Mouse (Mus musculus): ENCODE measurements around the gene Reps1. TPM values are rescaled to one million over a fixed set of nuclear protein-coding genes. Genes with fewer than 3 reads are reported as not detected.

Reps1 gene
- total RNA-seq, 2 experiments from 2014 or later = 65.3 to 73.0 TPM

GRCm38 (mm10) chr10:18034408-18034807 is 21.3 kb upstream of the Reps1 start:
- intact Hi-C loops (cut with DNase I) = no loop called here
- Histone ChIP-seq H3K4me3 (no peak overlapping the region), H3K27ac (no peak overlapping the region)
- DNase-seq (ENCODE audit: extremely low spot score in 1 of 2, low spot score in 2 of 2) = no peak
- no peak for TF ChIP-seq CTCF (IDR thresholded peaks at IDR 0.05)

GRCm38 (mm10) chr10:18036849-18037248 is 18.8 kb upstream of the Reps1 start:
- no peak for DNase-seq (ENCODE audit: extremely low spot score in 1 of 2, low spot score in 2 of 2)
- no peak for TF ChIP-seq CTCF (IDR thresholded peaks at IDR 0.05)
- Histone ChIP-seq H3K27ac (no peak overlapping the region), H3K4me3 (no peak overlapping the region)
- intact Hi-C loops (cut with DNase I) = no loop called here

- no peak for TF ChIP-seq CTCF (IDR thresholded peaks at IDR 0.05)
- intact Hi-C loops (cut with DNase I) = no loop called here
- DNase-seq (ENCODE audit: extremely low spot score in 1 of 2, low spot score in 2 of 2) = no peak
- no peak overlapping the region for H3K27ac ChIP-seq
- no peak overlapping the region for H3K4me3 ChIP-seq
These were observed 9.3 kb upstream of the Reps1 start for GRCm38 (mm10) chr10:18046380-18046779.

GRCm38 (mm10) chr10:18047380-18048146 is 8.1 kb upstream of the Reps1 start:
- TF ChIP-seq CTCF (IDR thresholded peaks at IDR 0.05) = no peak
- no peak overlapping the region for H3K27ac ChIP-seq
- intact Hi-C loops (cut with DNase I) = no loop called here

GRCm38 (mm10) chr10:18055009-18055695 is 509 bp upstream of the Reps1 start:
- Histone ChIP-seq H3K27ac (peak overlapping the region; percentile 86), H3K4me3 (peak overlapping the region; percentile 95)
- intact Hi-C loops (cut with DNase I) = loop anchor here (1.0 to 10.0 kb wide), 5 partner anchors 32 to 320 kb away; partner anchors contain the start of genes Abracl and Heca
- peak; percentile 80 to 84 for DNase-seq (ENCODE audit: extremely low spot score in 1 of 2, low spot score in 2 of 2)
- TF ChIP-seq CTCF (IDR thresholded peaks at IDR 0.05) = peak; percentile 92

More at GRCm38 (mm10) chr10:18047380-18048146, 8.1 kb upstream of the Reps1 start:
- no peak for DNase-seq (ENCODE audit: extremely low spot score in 1 of 2, low spot score in 2 of 2)
- H3K4me3 ChIP-seq = no peak overlapping the region

GRCm38 (mm10) chr10:18056391-18056745 is 707 bp downstream of the Reps1 start:
- DNase-seq (ENCODE audit: extremely low spot score in 1 of 2, low spot score in 2 of 2) = no peak
- Histone ChIP-seq H3K4me3 (peak overlapping the region; percentile 95), H3K27ac (peak overlapping the region; percentile 75; the same call in 1 of the 2 replicates)
- no peak for TF ChIP-seq CTCF (IDR thresholded peaks at IDR 0.05)
- intact Hi-C loops (cut with DNase I) = loop anchor here (10.0 kb wide), 2 partner anchors 112 to 322 kb away; partner anchors contain the start of gene Heca

GRCm38 (mm10) chr10:18058681-18059338 is 3.1 kb downstream of the Reps1 start:
- no peak for DNase-seq (ENCODE audit: extremely low spot score in 1 of 2, low spot score in 2 of 2)
- no peak overlapping the region for H3K4me3 ChIP-seq
- H3K27ac ChIP-seq = no peak overlapping the region
- intact Hi-C loops (cut with DNase I) = loop anchor here (10.0 kb wide), 2 partner anchors 114 to 324 kb away; partner anchors contain the start of gene Heca
- no peak for TF ChIP-seq CTCF (IDR thresholded peaks at IDR 0.05)

- TF ChIP-seq CTCF (IDR thresholded peaks at IDR 0.05) = no peak
These were observed 4.1 kb downstream of the Reps1 start for GRCm38 (mm10) chr10:18059807-18060206.

GRCm38 (mm10) chr10:18060778-18061177 is 5.1 kb downstream of the Reps1 start:
- no peak overlapping the region for H3K27ac ChIP-seq
- no peak for DNase-seq (ENCODE audit: extremely low spot score in 1 of 2, low spot score in 2 of 2)
- H3K4me3 ChIP-seq = no peak overlapping the region
- intact Hi-C loops (cut with DNase I) = no loop called here
- TF ChIP-seq CTCF (IDR thresholded peaks at IDR 0.05) = no peak

More at GRCm38 (mm10) chr10:18059807-18060206, 4.1 kb downstream of the Reps1 start:
- Histone ChIP-seq H3K27ac (no peak overlapping the region), H3K4me3 (no peak overlapping the region)
- intact Hi-C loops (cut with DNase I) = loop anchor here (10.0 kb wide), 2 partner anchors 115 to 325 kb away; partner anchors contain the start of gene Heca
- no peak for DNase-seq (ENCODE audit: extremely low spot score in 1 of 2, low spot score in 2 of 2)

GRCm38 (mm10) chr10:18061533-18061932 is 5.9 kb downstream of the Reps1 start:
- no peak overlapping the region for H3K27ac ChIP-seq
- no peak for TF ChIP-seq CTCF (IDR thresholded peaks at IDR 0.05)
- no peak overlapping the region for H3K4me3 ChIP-seq
- intact Hi-C loops (cut with DNase I) = no loop called here
- DNase-seq (ENCODE audit: extremely low spot score in 1 of 2, low spot score in 2 of 2) = no peak

- TF ChIP-seq CTCF (IDR thresholded peaks at IDR 0.05) = no peak
- Histone ChIP-seq H3K4me3 (no peak overlapping the region), H3K27ac (no peak overlapping the region)
- DNase-seq (ENCODE audit: extremely low spot score in 1 of 2, low spot score in 2 of 2) = no peak
- intact Hi-C loops (cut with DNase I) = no loop called here
These were observed 9.1 kb downstream of the Reps1 start for GRCm38 (mm10) chr10:18064606-18065228.
